16 mouse cellular contexts compared by ENCODE assay signal in the genomic region with DNA sequence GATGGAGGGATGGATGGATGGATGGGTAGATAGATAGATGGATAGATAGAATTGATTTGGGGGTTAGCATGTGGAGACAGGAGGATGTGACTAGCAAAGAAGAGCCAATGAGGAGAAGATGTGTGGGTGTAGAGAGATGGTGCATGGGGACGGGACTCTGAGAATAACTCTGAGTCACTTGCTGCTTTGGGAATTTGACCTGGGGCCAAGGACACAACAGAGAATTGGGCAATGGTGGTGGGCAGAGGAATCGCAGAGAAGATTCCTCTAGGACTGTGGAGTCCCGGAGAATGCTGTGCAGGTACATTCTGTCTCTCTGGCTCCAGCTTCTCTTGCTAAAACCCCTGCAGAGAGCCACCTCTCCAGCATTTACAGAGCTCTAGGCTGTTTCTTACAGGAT. TPM values are rescaled to one million over a fixed set of nuclear protein-coding genes. Genes with fewer than 3 reads are reported as not detected.
DNase-seq lines count a peak whose midpoint lies in the region; TF ChIP-seq lines count a peak whose summit lies in the region.
"Had no signal": no experiment of that assay in that cellular context is flagged by ENCODE, and none has a peak within 500 bp of the region (broad histone marks: within the 10 kb centered on the region; RNA-seq: fewer than 3 reads in every experiment).

No protein-coding gene starts in this region.

- no peak for TF ChIP-seq CTCF in cerebellum, adult 2 months (IDR thresholded peaks at IDR 0.05; ENCODE audit: borderline replicate concordance, insufficient read depth, low read depth, low read length)

- no peaks in the 10 kb centered on the region for H3K27me3 ChIP-seq in cerebellum, adult 2 months (ENCODE audit: control insufficient read depth, insufficient read depth, low read length)
- H3K27me3 ChIP-seq: forebrain, embryonic 12.5 days had no signal

- no peak overlapping the region for H3K4me3 ChIP-seq in cerebellum, adult 2 months (replicated peaks; ENCODE audit: insufficient read depth, low read depth, low read length)
- H3K4me3 ChIP-seq: forebrain, embryonic 12.5 days; hindbrain, embryonic 10.5 days had no signal

- H3K27ac ChIP-seq in cerebellum, adult 2 months (ENCODE audit: insufficient read depth, low read length), result no peak overlapping the region
- H3K27ac ChIP-seq: forebrain, embryonic 12.5 days; hindbrain, embryonic 10.5 days had no signal

- DNase-seq in cerebellum, adult 2 months, result peak; percentile 16 to 39
- no peak for DNase-seq in cerebellum, adult 9-10 months
- DNase-seq in layer of hippocampus, adult 11-12 months (ENCODE audit: low spot score), result peak; percentile 36
- no peak for DNase-seq in layer of hippocampus, postnatal 25 days (ENCODE audit: extremely low spot score in 1 of 2, low spot score in 1 of 2)
- peak; percentile 60 for DNase-seq in right cerebral cortex, adult 18-20 months
- no peak for DNase-seq in right cerebral cortex, postnatal 25 days
- peak; percentile 46 for DNase-seq in telencephalon, adult 2 months (ENCODE audit: low read depth, low spot score)
- no peak for DNase-seq in spleen, adult 12 weeks (ENCODE audit: low spot score)
- DNase-seq: liver; lung, embryonic 14.5 days; thymus, postnatal 4 days had no signal

- H3K4me1 ChIP-seq in cerebellum, adult 2 months (ENCODE audit: control insufficient read depth, insufficient read depth, low read length), result peaks cover 17% of the 10 kb centered on the region
- H3K4me1 ChIP-seq: forebrain, embryonic 12.5 days; hindbrain, embryonic 10.5 days had no signal

- WGBS in cerebellum, adult 2 months, result 6% methylated on average over 3 of the region's 3 CpGs

- no peak for TF ChIP-seq POLR2A in cerebellum, adult 2 months (IDR thresholded peaks at IDR 0.05; ENCODE audit: borderline replicate concordance, insufficient read depth, low read length)

RNA-seq across cellular contexts. Expression of gene Calml3, which starts 29.8 kb away (rescaled TPM):
- not detected in 2 replicates for polyA plus RNA-seq in cerebellum, adult 2 months (2012; rRNA removed)
- total RNA-seq in layer of hippocampus, postnatal 25 days (2021), result not detected
- total RNA-seq: common myeloid progenitor, adult 5-6 weeks had no signal
- polyA plus RNA-seq: forebrain, embryonic 12.5 days; inflammation-experienced regulatory T-cells, adult 6 months; lung, embryonic 14.5 days; small intestine, adult 2 months had no signal

Comparison
In these comparisons a context has a peak if more than half of its experiments do, and no peak if none do; other contexts are left out.
1. DNase-seq: peak in cerebellum, adult 2 months (2 of 2), layer of hippocampus, adult 11-12 months (single experiment), right cerebral cortex, adult 18-20 months (single experiment) and telencephalon, adult 2 months (single experiment); none in cerebellum, adult 9-10 months (single experiment), layer of hippocampus, postnatal 25 days (0 of 2), right cerebral cortex, postnatal 25 days (single experiment) and spleen, adult 12 weeks (single experiment).